Mouse (Mus musculus) liver, embryonic 15.5 days (tissue): Measurements from ENCODE around the gene Deaf1. TPM values are rescaled to one million over a fixed set of nuclear protein-coding genes. Genes with fewer than 3 reads are reported as not detected.
A peak's percentile ranks its signal among the peaks of the same experiment; 100 is the strongest.

Experiments
- ATAC-seq: fragments of 200-750 bp; cut with Nextera tagmentation; 2 replicates; pipeline ENCODE4 v1.8.0; 2017; ENCODE audit warnings: moderate number of reproducible peaks, mild to moderate bottlenecking, moderate library complexity; ENCODE audit not compliant: insufficient read depth
- H3K27ac ChIP-seq: fragments of 300-500 bp; sonication (generic); replicated peaks from 2 replicates; pipeline ENCODE4 v1.5.1; 2015; ENCODE audit warnings: mild to moderate bottlenecking, inconsistent platforms
- H3K27me3 ChIP-seq: fragments of 300-500 bp; sonication (generic); 2 replicates; pipeline ENCODE4 v1.6.1; 2015; ENCODE audit warnings: mild to moderate bottlenecking, inconsistent platforms
- H3K36me3 ChIP-seq: fragments of 300-500 bp; sonication (generic); replicated peaks from 2 replicates; pipeline ENCODE4 v1.6.1; 2015; ENCODE audit warnings: moderate library complexity, mild to moderate bottlenecking, inconsistent platforms
- H3K4me1 ChIP-seq: fragments of 300-500 bp; sonication (generic); replicated peaks from 2 replicates; pipeline ENCODE4 v1.6.1; 2015; ENCODE audit warnings: inconsistent platforms
- H3K4me2 ChIP-seq: fragments of 300-500 bp; sonication (generic); 2 replicates; pipeline ENCODE4 v1.6.1; 2015; ENCODE audit warnings: moderate library complexity, mild to moderate bottlenecking, inconsistent platforms
- H3K4me3 ChIP-seq: fragments of 300-500 bp; sonication (generic); replicated peaks from 2 replicates; pipeline ENCODE4 v1.5.1; 2015; ENCODE audit warnings: mild to moderate bottlenecking, inconsistent platforms
- H3K9ac ChIP-seq: fragments of 300-500 bp; sonication (generic); 2 replicates; pipeline ENCODE4 v1.6.1; 2015; ENCODE audit warnings: moderate library complexity, mild to moderate bottlenecking, inconsistent platforms
- H3K9me3 ChIP-seq: fragments of 300-500 bp; sonication (generic); replicated peaks from 2 replicates; pipeline ENCODE4 v1.6.1; 2016; ENCODE audit warnings: inconsistent platforms
- WGBS: fragments of 180-500 bp; shearing (Covaris S2); methylation state at CpG from one replicate; pipeline ENCODE4 v1.1.7; 2015; ENCODE audit warnings: mixed read lengths; ENCODE audit not compliant: insufficient replicate concordance; 5-methylcytosine and 5-hydroxymethylcytosine counted together
- polyA plus RNA-seq: library from polyadenylated mRNA; unstranded; fragments of >200 nt; fragmentation: Nextera tagmentation; extraction: Ambion mirVana; gene quantifications from 2 replicates; pipeline ENCODE4 v1.2.1, GENCODE M21; 2015

Deaf1 gene
- 13.4 and 16.9 TPM in 2 replicates for polyA plus RNA-seq

GRCm38 (mm10) chr7:141327469-141328372, at the start of gene Deaf1, which contains the start of gene Tmem80:
Gene Deaf1 (minus strand): TSS chr7:141327690.
Gene Tmem80 (plus strand): TSS chr7:141327739.
- H3K4me1 ChIP-seq = peaks cover 42% of the 10 kb centered on the region
- under 1% methylated on average over 105 of the region's 105 CpGs for WGBS
- H3K27ac ChIP-seq = peak within 1 kb of the TSS; percentile 97
- H3K9me3 ChIP-seq = no peaks in the 10 kb centered on the region
- H3K27me3 ChIP-seq = no peaks in the 10 kb centered on the region
- H3K9ac ChIP-seq = peak within 1 kb of the TSS; percentile 94
- peaks cover 21% of the 10 kb centered on the region for H3K36me3 ChIP-seq
- peak; percentile 91 for ATAC-seq
- peak within 1 kb of the TSS; percentile 71 for H3K4me3 ChIP-seq
- peak within 1 kb of the TSS; percentile 96 for H3K4me2 ChIP-seq

- Histone ChIP-seq H3K27me3 (no peaks in the 10 kb centered on the region), H3K27ac (no peak overlapping the region), H3K4me2 (no peak overlapping the region), H3K9me3 (no peaks in the 10 kb centered on the region), H3K36me3 (no peaks in the 10 kb centered on the region), H3K4me1 (peaks cover 35% of the 10 kb centered on the region), H3K9ac (no peak overlapping the region), H3K4me3 (no peak overlapping the region)
- ATAC-seq = no peak; the same call in 1 of the 2 replicates
These were observed 46.9 kb upstream of the Deaf1 start for GRCm38 (mm10) chr7:141374399-141374798.

GRCm38 (mm10) chr7:141373611-141374010, 46.1 kb upstream of the Deaf1 start:
- H3K9ac ChIP-seq = no peak overlapping the region
- 0 out of 2 replicates have a peak overlapping the region, but pooled peaks have one; percentile 14 for H3K27ac ChIP-seq
- no peaks in the 10 kb centered on the region for H3K36me3 ChIP-seq
- H3K27me3 ChIP-seq = no peaks in the 10 kb centered on the region
- no peak for ATAC-seq
- H3K4me3 ChIP-seq = no peak overlapping the region
- no peak overlapping the region for H3K4me2 ChIP-seq
- 64% methylated on average over 6 of the region's 6 CpGs for WGBS
- H3K9me3 ChIP-seq = no peaks in the 10 kb centered on the region
- peaks cover 32% of the 10 kb centered on the region for H3K4me1 ChIP-seq

GRCm38 (mm10) chr7:141371942-141372595, 44.6 kb upstream of the Deaf1 start:
- no peak overlapping the region for H3K4me3 ChIP-seq
- 48% methylated on average over 6 of the region's 6 CpGs for WGBS
- no peaks in the 10 kb centered on the region for H3K36me3 ChIP-seq
- H3K9ac ChIP-seq = no peak overlapping the region
- peaks cover 32% of the 10 kb centered on the region for H3K4me1 ChIP-seq
- no peaks in the 10 kb centered on the region for H3K9me3 ChIP-seq
- no peak overlapping the region for H3K4me2 ChIP-seq
- H3K27ac ChIP-seq = peak overlapping the region; percentile 29
- no peaks in the 10 kb centered on the region for H3K27me3 ChIP-seq
- no peak for ATAC-seq

- Histone ChIP-seq H3K36me3 (no peaks in the 10 kb centered on the region), H3K27ac (peak overlapping the region; percentile 36), H3K9me3 (no peaks in the 10 kb centered on the region), H3K9ac (no peak overlapping the region), H3K4me2 (no peak overlapping the region), H3K4me1 (peaks cover 45% of the 10 kb centered on the region), H3K4me3 (no peak overlapping the region), H3K27me3 (no peaks in the 10 kb centered on the region)
- no peak for ATAC-seq
- 37% methylated on average over 5 of the region's 5 CpGs for WGBS
These were observed 42.4 kb upstream of the Deaf1 start for GRCm38 (mm10) chr7:141369918-141370317.

GRCm38 (mm10) chr7:141367358-141367757, 39.9 kb upstream of the Deaf1 start:
- peaks cover 54% of the 10 kb centered on the region for H3K4me1 ChIP-seq
- H3K4me2 ChIP-seq = no peak overlapping the region
- ATAC-seq = no peak
- 73% methylated on average over 4 of the region's 4 CpGs for WGBS
- no peaks in the 10 kb centered on the region for H3K27me3 ChIP-seq
- H3K27ac ChIP-seq = no peak overlapping the region
- no peaks in the 10 kb centered on the region for H3K36me3 ChIP-seq
- no peak overlapping the region for H3K9ac ChIP-seq
- no peak overlapping the region for H3K4me3 ChIP-seq
- no peaks in the 10 kb centered on the region for H3K9me3 ChIP-seq

- H3K4me1 ChIP-seq = peaks cover 45% of the 10 kb centered on the region
- ATAC-seq = no peak
- H3K9ac ChIP-seq = peak overlapping the region; percentile 13; the same call in 1 of the 2 replicates
- H3K4me3 ChIP-seq = no peak overlapping the region
- peak overlapping the region; percentile 62 for H3K4me2 ChIP-seq
- WGBS = 50% methylated on average over 3 of the region's 3 CpGs
- no peaks in the 10 kb centered on the region for H3K36me3 ChIP-seq
- H3K27me3 ChIP-seq = peaks cover 17% of the 10 kb centered on the region
- H3K9me3 ChIP-seq = no peaks in the 10 kb centered on the region
- H3K27ac ChIP-seq = peak overlapping the region; percentile 93
These were observed 37.6 kb upstream of the Deaf1 start for GRCm38 (mm10) chr7:141365049-141365445.

- 37% methylated on average over 5 of the region's 5 CpGs for WGBS
These were observed 37.0 kb upstream of the Deaf1 start for GRCm38 (mm10) chr7:141364349-141365048.

GRCm38 (mm10) chr7:141363752-141364125, 36.2 kb upstream of the Deaf1 start:
- Histone ChIP-seq H3K27ac (peak overlapping the region; percentile 93), H3K36me3 (no peaks in the 10 kb centered on the region), H3K9me3 (no peaks in the 10 kb centered on the region), H3K9ac (peak overlapping the region; percentile 31), H3K4me3 (no peak overlapping the region), H3K4me1 (peaks cover 39% of the 10 kb centered on the region), H3K4me2 (peak overlapping the region; percentile 62), H3K27me3 (peaks cover 23% of the 10 kb centered on the region)
- peak; percentile 47 for ATAC-seq
- WGBS = 45% methylated on average over 2 of the region's 2 CpGs

More at GRCm38 (mm10) chr7:141364349-141365048, 37.0 kb upstream of the Deaf1 start:
- H3K9me3 ChIP-seq = no peaks in the 10 kb centered on the region
- 0 out of 2 replicates have a peak overlapping the region, but pooled peaks have one; percentile 4 for H3K4me3 ChIP-seq
- H3K27ac ChIP-seq = peak overlapping the region; percentile 93
- peaks cover 18% of the 10 kb centered on the region for H3K27me3 ChIP-seq
- peak overlapping the region; percentile 13; the same call in 1 of the 2 replicates for H3K9ac ChIP-seq
- H3K4me1 ChIP-seq = peaks cover 42% of the 10 kb centered on the region
- peak overlapping the region; percentile 62 for H3K4me2 ChIP-seq
- ATAC-seq = peak; percentile 93
- H3K36me3 ChIP-seq = no peaks in the 10 kb centered on the region

GRCm38 (mm10) chr7:141363106-141363751, 35.7 kb upstream of the Deaf1 start:
- ATAC-seq = peak; percentile 59
- no peaks in the 10 kb centered on the region for H3K36me3 ChIP-seq
- H3K4me1 ChIP-seq = peaks cover 39% of the 10 kb centered on the region
- peak overlapping the region; percentile 62; the same call in 1 of the 2 replicates for H3K4me2 ChIP-seq
- H3K9me3 ChIP-seq = no peaks in the 10 kb centered on the region
- 53% methylated on average over 4 of the region's 4 CpGs for WGBS
- peak overlapping the region; percentile 31; the same call in 1 of the 2 replicates for H3K9ac ChIP-seq
- peak overlapping the region; percentile 93 for H3K27ac ChIP-seq
- peaks cover 23% of the 10 kb centered on the region for H3K27me3 ChIP-seq
- no peak overlapping the region for H3K4me3 ChIP-seq
